Mouse (Mus musculus): ENCODE data around the gene Btn1a1.

- TF ChIP-seq CTCF (IDR thresholded peaks at IDR 0.05; ENCODE audit: insufficient read depth, low read depth, low read length) (no peak), POLR2A (IDR thresholded peaks at IDR 0.05; ENCODE audit: insufficient read depth, low read depth, low read length) (no peak)
Observed at GRCm38 (mm10) chr13:23435241-23435640, 30.5 kb downstream of the Btn1a1 start.

Measured in olfactory bulb, adult 2 months (tissue).